Mouse (Mus musculus) forebrain, embryonic 12.5 days (tissue): ENCODE measurements around the gene Btrc. TPM values are rescaled to one million over a fixed set of nuclear protein-coding genes. Genes with fewer than 3 reads are reported as not detected.
A peak's percentile ranks its signal among the peaks of the same experiment; 100 is the strongest.
"Not testable (repeated sequence)": the region's sequence is repeated elsewhere in the genome, so short reads cannot be mapped to it uniquely, and the experiment has no call there.

ENCODE experiments used
- ATAC-seq: fragments of 200-750 bp; cut with Nextera tagmentation; 2 replicates; pipeline ENCODE4 v1.8.0; 2017; ENCODE audit warnings: moderate TSS enrichment; ENCODE audit not compliant: low FRiP score
- H3K27ac ChIP-seq: fragments of 300-500 bp; sonication (generic); 2 replicates; pipeline ENCODE4 v1.5.1; 2016; ENCODE audit warnings: mild to moderate bottlenecking
- H3K27me3 ChIP-seq: fragments of 300-500 bp; sonication (generic); 2 replicates; pipeline ENCODE4 v1.6.1; 2016; ENCODE audit warnings: mild to moderate bottlenecking
- H3K36me3 ChIP-seq: fragments of 300-500 bp; sonication (generic); replicated peaks from 2 replicates; pipeline ENCODE4 v1.6.1; 2016; ENCODE audit warnings: mild to moderate bottlenecking
- H3K4me1 ChIP-seq: fragments of 300-500 bp; sonication (generic); 2 replicates; pipeline ENCODE4 v1.6.1; 2016
- H3K4me2 ChIP-seq: fragments of 300-500 bp; sonication (generic); 2 replicates; pipeline ENCODE4 v1.6.1; 2016; ENCODE audit warnings: mild to moderate bottlenecking, moderate library complexity
- H3K4me3 ChIP-seq: fragments of 300-500 bp; sonication (generic); replicated peaks from 2 replicates; pipeline ENCODE4 v1.5.1; 2016; ENCODE audit warnings: mild to moderate bottlenecking
- H3K9ac ChIP-seq: fragments of 300-500 bp; sonication (generic); 2 replicates; pipeline ENCODE4 v1.6.1; 2016; ENCODE audit warnings: mild to moderate bottlenecking
- H3K9me3 ChIP-seq: fragments of 300-500 bp; sonication (generic); 2 replicates; pipeline ENCODE4 v1.6.1; 2016
- WGBS: fragments of 180-500 bp; shearing (Covaris S2); methylation state at CpG from one replicate; pipeline ENCODE4 v1.1.7; 2016; 5-methylcytosine and 5-hydroxymethylcytosine counted together
- polyA plus RNA-seq: library from polyadenylated mRNA; unstranded; fragments of >200 nt; fragmentation: Nextera tagmentation; extraction: Ambion mirVana; gene quantifications from 2 replicates; pipeline ENCODE4 v1.2.1, GENCODE M21; 2016

Btrc gene
- polyA plus RNA-seq, 1 experiment from 2014 or later: 55.7 TPM

DNA sequence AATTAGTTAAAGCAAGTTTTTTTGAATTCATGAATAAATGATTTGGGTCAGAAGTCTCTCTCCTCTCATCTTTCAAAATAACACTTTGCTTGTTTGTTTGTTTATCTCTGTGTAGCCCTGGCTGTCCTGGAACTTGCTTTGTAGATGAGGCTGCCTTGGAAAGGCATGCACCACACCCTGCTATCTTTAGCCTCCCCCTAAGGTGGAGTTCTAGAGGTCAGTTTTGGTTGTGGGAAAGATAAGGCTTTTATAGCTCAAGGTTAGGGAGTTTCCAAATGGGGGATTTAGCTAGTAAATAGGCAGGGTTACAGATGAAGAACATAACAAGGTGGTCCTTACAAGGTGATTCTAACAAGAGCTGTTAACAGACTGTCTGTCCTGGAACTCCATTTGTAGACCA is 3.0 kb upstream of the Btrc start:
- Histone ChIP-seq H3K4me1 (peaks cover 12% of the 10 kb centered on the region), H3K27me3 (no peaks in the 10 kb centered on the region), H3K36me3 (no peaks in the 10 kb centered on the region), H3K4me2 (no peak overlapping the region), H3K9me3 (no peaks in the 10 kb centered on the region), H3K9ac (no peak overlapping the region), H3K27ac (no peak overlapping the region), H3K4me3 (no peak overlapping the region)
- ATAC-seq: no peak

DNA sequence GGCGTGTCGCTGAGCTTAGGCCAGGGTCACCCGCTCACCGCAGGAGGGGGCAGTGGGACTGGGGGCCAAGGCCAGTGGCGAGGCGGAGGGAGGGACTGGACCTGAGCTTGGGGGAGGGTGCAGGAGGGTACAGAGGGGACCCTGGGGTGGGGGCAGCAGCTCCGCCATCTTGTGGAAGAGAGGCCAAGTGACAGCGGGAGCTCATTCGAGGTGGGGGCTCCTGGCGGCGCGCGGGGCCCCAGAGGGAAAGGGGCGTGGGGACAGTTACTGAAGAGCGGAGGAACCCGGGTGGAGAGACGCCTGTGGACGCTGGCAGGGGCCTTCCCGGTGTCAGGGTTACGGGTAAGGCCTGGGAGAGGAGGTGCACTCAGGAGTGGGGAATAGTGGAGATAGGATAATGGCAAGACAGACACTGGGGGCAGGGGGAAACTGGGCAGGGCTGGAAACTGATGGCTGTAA is 428 bp downstream of the Btrc start:
- Histone ChIP-seq H3K9me3 (no peaks in the 10 kb centered on the region), H3K27ac (peak overlapping the region; percentile 89), H3K4me2 (peak overlapping the region; percentile 68), H3K4me3 (peak overlapping the region; percentile 57), H3K9ac (peak overlapping the region; percentile 87), H3K4me1 (peaks cover 16% of the 10 kb centered on the region), H3K36me3 (no peaks in the 10 kb centered on the region), H3K27me3 (no peaks in the 10 kb centered on the region)
- ATAC-seq: peak; percentile 90
- under 1% methylated on average over 20 of the region's 20 CpGs for WGBS

DNA sequence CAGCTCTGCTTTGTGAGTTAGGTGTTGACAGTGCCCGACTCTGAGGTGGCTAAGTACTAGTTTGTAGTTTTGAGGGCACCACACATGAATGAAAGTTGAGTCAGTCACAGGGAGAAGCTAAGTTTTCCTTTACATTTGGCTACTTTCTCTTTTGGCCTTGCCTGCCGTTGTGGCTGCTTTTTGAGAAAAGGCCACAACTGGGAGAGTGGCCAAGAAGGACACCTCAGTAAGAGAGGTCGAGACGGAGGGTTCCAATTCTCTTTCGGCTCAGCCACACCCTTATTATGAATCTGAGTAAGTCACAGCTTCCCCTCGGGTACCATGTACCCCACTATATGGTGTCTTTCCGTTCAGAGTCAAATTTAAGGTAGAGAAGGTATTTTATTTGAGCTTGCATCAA is 3.1 kb downstream of the Btrc start:
- Histone ChIP-seq H3K4me1 (peaks cover 16% of the 10 kb centered on the region), H3K27ac (no peak overlapping the region), H3K4me2 (no peak overlapping the region), H3K4me3 (no peak overlapping the region), H3K36me3 (no peaks in the 10 kb centered on the region), H3K27me3 (no peaks in the 10 kb centered on the region), H3K9ac (no peak overlapping the region), H3K9me3 (no peaks in the 10 kb centered on the region)
- 88% methylated on average over 7 of the region's 7 CpGs for WGBS
- no peak for ATAC-seq

DNA sequence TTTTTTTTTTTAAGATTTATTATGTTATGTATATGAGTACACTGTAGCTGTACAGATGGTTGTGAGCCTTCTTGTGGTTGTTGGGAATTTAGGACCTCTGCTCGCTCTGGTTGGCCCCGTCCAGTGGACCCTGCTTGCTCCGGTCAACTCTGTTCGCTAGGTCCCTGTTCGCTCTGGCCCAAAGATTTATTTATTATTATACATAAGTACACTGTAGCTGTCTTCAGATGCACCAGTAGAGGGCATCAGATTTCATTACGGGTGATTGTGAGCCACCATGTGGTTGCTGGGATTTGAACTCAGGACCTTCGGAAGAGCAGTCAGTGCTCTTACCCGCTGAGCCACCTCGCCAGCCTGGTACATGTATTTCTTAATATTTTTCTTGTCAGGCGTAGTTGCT is 21.3 kb downstream of the Btrc start:
- not testable (repeated sequence) for H3K27me3 ChIP-seq
- 95% methylated on average over 10 of the region's 10 CpGs for WGBS

DNA sequence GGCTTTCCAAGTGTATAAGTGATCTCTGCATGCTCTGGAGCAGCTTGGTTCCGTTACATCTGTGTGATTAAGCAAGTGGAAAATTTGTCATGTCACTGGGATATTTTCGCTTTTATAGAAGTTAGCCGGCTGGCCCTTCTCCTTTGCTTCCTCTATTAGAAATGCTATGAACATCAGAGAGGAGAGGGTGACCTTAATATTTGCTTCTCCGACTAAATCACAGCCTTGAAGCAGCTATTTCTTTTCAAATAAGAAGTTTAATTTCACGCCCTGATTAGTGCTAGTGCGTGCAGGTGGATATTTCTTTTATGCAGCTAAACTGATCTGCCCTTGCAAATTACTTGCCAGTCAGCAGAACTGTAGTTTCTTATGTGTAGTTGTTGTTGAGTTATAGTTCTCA is 25.0 kb downstream of the Btrc start:
- Histone ChIP-seq H3K4me3 (no peak overlapping the region), H3K36me3 (peaks cover 9% of the 10 kb centered on the region), H3K9ac (no peak overlapping the region), H3K9me3 (no peaks in the 10 kb centered on the region), H3K27me3 (no peaks in the 10 kb centered on the region), H3K4me2 (no peak overlapping the region), H3K4me1 (no peaks in the 10 kb centered on the region), H3K27ac (no peak overlapping the region)
- 90% methylated on average over 6 of the region's 6 CpGs for WGBS
- no peak for ATAC-seq

More for the DNA sequence above, 21.3 kb downstream of the Btrc start:
- H3K4me2 ChIP-seq, H3K27ac ChIP-seq, ATAC-seq, H3K4me1 ChIP-seq, H3K9ac ChIP-seq, H3K9me3 ChIP-seq, H3K4me3 ChIP-seq: not testable (repeated sequence)
- H3K36me3 ChIP-seq: peaks cover 11% of the 10 kb centered on the region

DNA sequence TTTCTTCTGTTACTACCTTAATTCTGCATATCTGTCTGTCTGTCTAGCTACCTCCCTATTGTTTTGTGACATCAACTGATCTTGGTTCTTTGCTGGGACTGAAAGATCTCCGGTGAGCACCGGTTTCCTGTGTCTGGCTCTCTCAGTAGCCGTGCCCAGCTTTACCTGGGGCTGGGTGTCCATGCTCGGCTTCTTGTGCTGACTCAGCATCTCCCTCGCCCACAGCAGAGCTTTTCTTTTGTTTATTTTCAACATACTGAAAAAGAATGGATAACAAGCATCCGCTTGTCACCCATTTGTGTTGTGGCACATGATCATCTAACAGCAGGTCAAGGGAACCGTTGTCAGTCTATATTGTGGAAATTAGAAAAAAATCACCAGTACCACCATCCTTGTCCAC is 30.5 kb downstream of the Btrc start:
- 83% methylated on average over 7 of the region's 7 CpGs for WGBS
- no peaks in the 10 kb centered on the region for H3K4me1 ChIP-seq
- H3K9ac ChIP-seq: no peak overlapping the region
- no peak for ATAC-seq
- no peak overlapping the region for H3K27ac ChIP-seq
- no peak overlapping the region for H3K4me3 ChIP-seq
- no peak overlapping the region for H3K4me2 ChIP-seq
- H3K36me3 ChIP-seq: no peaks in the 10 kb centered on the region; the same call in 1 of the 2 replicates
- no peaks in the 10 kb centered on the region for H3K27me3 ChIP-seq
- no peaks in the 10 kb centered on the region for H3K9me3 ChIP-seq

DNA sequence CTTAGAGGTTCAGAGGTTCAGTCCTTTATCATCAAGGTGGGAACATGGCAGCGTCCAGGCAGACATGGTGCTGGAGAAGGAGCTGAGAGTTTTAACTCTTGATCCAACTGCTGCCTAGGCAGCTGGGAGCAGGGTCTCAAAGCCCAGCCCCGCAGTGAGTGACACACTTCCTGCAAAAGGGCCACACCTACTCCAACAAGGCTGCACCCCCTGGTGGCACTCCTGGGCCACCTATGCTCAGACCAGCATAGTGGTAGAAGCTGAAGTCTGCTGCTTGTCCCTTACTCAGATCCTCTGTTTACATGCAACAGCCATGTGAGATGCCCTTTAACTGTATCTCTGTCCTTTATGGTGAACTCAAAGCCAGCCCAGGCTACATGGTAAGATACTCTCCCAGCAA is 47.5 kb downstream of the Btrc start:
- no peaks in the 10 kb centered on the region for H3K4me1 ChIP-seq
- no peaks in the 10 kb centered on the region for H3K9me3 ChIP-seq
- H3K4me2 ChIP-seq: no peak overlapping the region
- H3K9ac ChIP-seq: no peak overlapping the region
- H3K4me3 ChIP-seq: no peak overlapping the region
- 75% methylated on average over 2 of the region's 2 CpGs for WGBS
- no peak overlapping the region for H3K27ac ChIP-seq
- H3K36me3 ChIP-seq: no peaks in the 10 kb centered on the region
- no peaks in the 10 kb centered on the region for H3K27me3 ChIP-seq
- ATAC-seq: no peak

DNA sequence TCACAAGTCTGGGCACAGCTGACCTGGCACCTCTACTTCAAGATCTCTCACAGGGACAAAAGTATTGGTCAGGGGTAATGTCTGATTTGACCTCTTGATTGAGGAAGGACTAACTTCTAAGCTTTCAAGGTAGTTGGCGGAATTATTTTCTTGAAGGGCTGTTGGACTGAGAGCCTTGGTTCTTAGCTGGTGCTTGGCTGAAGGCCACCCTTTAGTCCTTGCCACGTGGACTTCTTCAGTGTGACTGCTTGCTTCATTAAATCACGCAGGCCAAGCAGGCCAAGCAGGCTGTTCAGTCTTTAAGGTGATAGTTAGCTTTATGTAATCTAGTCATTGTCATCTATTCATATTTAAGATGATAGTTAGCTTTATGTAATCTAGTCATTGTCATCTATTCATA is 49.2 kb downstream of the Btrc start:
- no peak for ATAC-seq
- no peaks in the 10 kb centered on the region for H3K27me3 ChIP-seq
- H3K4me2 ChIP-seq: no peak overlapping the region
- H3K4me1 ChIP-seq: no peaks in the 10 kb centered on the region
- WGBS: 87% methylated on average over 3 of the region's 3 CpGs
- no peak overlapping the region for H3K4me3 ChIP-seq
- H3K9me3 ChIP-seq: no peaks in the 10 kb centered on the region
- no peaks in the 10 kb centered on the region for H3K36me3 ChIP-seq
- H3K9ac ChIP-seq: no peak overlapping the region
- H3K27ac ChIP-seq: no peak overlapping the region

DNA sequence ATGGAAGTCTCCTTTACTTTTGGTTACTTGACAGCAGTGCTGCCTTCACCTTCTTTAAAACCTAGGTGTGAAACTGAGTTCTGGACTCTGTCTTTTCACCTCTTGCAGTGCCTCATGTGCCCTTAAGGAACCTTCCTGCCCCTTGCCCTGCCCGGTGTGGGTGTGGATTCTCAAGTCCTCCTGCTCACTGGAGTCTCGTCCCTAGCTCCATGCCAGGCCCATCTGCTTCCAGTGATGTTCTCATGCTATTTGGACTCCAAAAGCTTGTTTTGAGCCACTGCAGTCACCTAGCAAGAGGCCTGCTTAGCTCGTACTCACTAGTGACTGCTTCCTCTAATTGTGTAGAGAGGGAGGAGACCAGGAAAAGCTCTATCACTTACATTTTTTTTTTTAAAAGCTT is 50.4 kb downstream of the Btrc start:
- no peaks in the 10 kb centered on the region for H3K27me3 ChIP-seq
- no peak for ATAC-seq
- H3K4me3 ChIP-seq: no peak overlapping the region
- no peak overlapping the region for H3K9ac ChIP-seq
- no peak overlapping the region for H3K4me2 ChIP-seq
- H3K4me1 ChIP-seq: no peaks in the 10 kb centered on the region
- H3K27ac ChIP-seq: no peak overlapping the region
- no peaks in the 10 kb centered on the region for H3K9me3 ChIP-seq
- 85% methylated on average over 3 of the region's 3 CpGs for WGBS
- no peaks in the 10 kb centered on the region for H3K36me3 ChIP-seq

DNA sequence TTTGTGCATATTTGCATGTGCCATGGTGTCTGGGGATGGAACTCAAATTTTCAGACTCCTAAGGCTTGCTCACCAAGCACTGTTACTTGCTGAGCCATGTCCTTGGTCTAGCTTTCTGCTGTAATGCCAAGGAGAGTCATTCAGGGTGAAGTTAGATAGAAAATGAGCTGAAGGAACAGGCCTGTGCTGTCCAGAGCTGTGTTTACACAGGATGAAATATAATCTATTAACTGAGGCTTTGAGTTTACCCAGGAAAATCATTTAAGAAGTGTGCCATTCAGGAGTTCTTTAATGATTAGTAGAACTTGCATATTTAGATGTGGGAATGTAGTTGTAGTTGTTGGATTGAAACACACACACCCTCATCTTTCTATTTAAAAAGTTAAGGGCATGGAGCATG is 54.1 kb downstream of the Btrc start:
- no peaks in the 10 kb centered on the region for H3K27me3 ChIP-seq
- no peaks in the 10 kb centered on the region for H3K36me3 ChIP-seq
- H3K4me2 ChIP-seq: no peak overlapping the region
- no peak overlapping the region for H3K4me3 ChIP-seq
- ATAC-seq: no peak
- H3K27ac ChIP-seq: no peak overlapping the region
- H3K9ac ChIP-seq: no peak overlapping the region
- peaks cover 6% of the 10 kb centered on the region for H3K4me1 ChIP-seq
- H3K9me3 ChIP-seq: no peaks in the 10 kb centered on the region

DNA sequence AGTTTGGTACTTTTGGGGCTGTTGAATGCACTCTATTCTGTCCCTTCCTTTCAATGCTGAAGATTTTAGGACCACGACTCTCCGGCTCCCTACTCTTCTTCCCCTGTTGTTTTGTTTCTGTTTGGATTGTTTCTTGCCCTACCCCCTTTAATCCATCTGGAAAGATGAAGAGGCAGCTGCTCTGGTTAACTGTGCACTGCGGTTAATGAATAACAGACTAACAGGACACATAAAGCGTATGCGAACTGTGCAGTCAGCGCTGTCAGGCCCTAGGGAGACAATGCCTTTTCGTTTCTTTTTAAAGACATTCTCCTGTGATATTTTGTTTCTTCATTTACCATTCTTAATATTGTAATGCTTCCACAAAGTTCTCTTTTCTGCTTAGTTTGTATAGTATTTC is 58.7 kb downstream of the Btrc start:
- ATAC-seq: no peak
- peaks cover 5% of the 10 kb centered on the region; the same call in 1 of the 2 replicates for H3K36me3 ChIP-seq
- no peaks in the 10 kb centered on the region for H3K27me3 ChIP-seq
- H3K9me3 ChIP-seq: no peaks in the 10 kb centered on the region
- H3K4me3 ChIP-seq: no peak overlapping the region
- WGBS: 56% methylated on average over 7 of the region's 7 CpGs
- H3K4me2 ChIP-seq: no peak overlapping the region
- no peak overlapping the region for H3K27ac ChIP-seq
- H3K9ac ChIP-seq: no peak overlapping the region
- peaks cover 6% of the 10 kb centered on the region for H3K4me1 ChIP-seq

DNA sequence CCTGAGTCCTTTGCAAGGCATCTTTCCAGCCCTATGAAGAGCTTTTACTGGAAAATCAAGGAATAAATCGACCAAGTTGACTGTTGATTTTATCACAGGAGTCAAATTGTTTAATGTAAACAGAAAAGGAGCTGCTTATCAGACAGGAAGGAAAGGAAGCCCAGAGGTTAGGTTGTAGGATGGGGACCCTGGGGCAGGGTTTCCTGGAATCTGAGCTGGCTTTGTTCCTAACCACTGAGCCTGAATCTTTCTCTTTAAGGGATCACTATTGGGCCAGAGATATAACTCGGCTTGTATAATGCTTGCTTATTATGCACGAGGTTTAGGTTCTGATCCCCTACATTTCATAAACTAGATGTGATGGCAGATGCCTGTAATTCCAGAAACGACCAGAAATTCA is 64.6 kb downstream of the Btrc start:
- Histone ChIP-seq H3K4me1 (no peaks in the 10 kb centered on the region), H3K4me3 (no peak overlapping the region), H3K27ac (no peak overlapping the region), H3K27me3 (no peaks in the 10 kb centered on the region), H3K9ac (no peak overlapping the region), H3K36me3 (peaks cover 5% of the 10 kb centered on the region; the same call in 1 of the 2 replicates), H3K4me2 (no peak overlapping the region), H3K9me3 (no peaks in the 10 kb centered on the region)
- 83% methylated on average over 4 of the region's 4 CpGs for WGBS
- no peak for ATAC-seq

DNA sequence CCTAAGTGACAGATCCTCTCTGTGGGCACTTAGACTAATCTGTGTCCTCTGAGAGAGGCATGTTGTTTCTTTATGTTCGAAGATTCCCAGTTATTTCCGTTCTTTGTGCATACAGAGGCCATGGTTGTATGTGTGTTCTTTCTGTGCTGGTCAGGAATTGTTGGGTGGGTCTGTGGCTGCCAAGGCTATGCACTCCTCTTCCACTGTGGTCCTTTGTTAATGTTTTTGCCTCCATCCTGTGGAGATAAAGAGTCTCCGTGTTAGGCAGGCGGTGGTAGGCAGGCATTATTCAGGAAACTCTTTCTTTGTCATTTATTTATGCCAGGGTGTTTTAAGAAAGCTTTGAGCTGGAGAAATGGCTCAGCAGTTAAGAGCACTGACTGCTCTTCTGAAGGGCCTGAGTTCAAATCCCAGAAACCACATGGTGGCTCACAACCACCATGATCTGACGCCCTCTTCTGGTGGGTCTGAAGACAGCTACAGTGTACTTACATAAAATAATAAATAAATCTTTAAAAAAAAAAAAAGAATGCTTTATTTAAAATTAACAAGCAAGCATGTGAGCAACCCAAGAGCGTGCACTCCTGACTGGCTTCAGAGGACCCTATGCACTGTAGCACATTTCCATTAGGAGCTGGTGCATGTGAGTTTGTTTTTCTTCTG is 67.6 kb downstream of the Btrc start:
- 84% methylated on average over 6 of the region's 6 CpGs for WGBS
- no peaks in the 10 kb centered on the region for H3K27me3 ChIP-seq
- no peaks in the 10 kb centered on the region for H3K9me3 ChIP-seq
- H3K36me3 ChIP-seq: no peaks in the 10 kb centered on the region
- no peak overlapping the region for H3K27ac ChIP-seq
- H3K9ac ChIP-seq: no peak overlapping the region
- no peak overlapping the region for H3K4me3 ChIP-seq
- ATAC-seq: no peak
- no peaks in the 10 kb centered on the region for H3K4me1 ChIP-seq
- no peak overlapping the region for H3K4me2 ChIP-seq
